Mouse (Mus musculus) heart, postnatal 4 days (tissue): ENCODE results near the gene Scimp. TPM values are rescaled to one million over a fixed set of nuclear protein-coding genes. Genes with fewer than 3 reads are reported as not detected.
"Not testable (repeated sequence)": the region's sequence is repeated elsewhere in the genome, so short reads cannot be mapped to it uniquely, and the experiment has no call there.

Experiments
- DNase-seq: peaks from one replicate; pipeline ENCODE4 v3.0.0; 2021
- microRNA-seq, 2 experiments: library from miRNA; unstranded; fragments of <30 nt; microRNA quantifications; one replicate each; pipeline ENCODE4 v1.2.0; 2021 to 2022
- total RNA-seq, 2 experiments: library from RNA; stranded (reverse); gene quantifications; 2 replicates each; pipeline ENCODE4 v1.2.3; 2021

The Scimp gene
- total RNA-seq, 2 experiments from 2014 or later, result not detected

GRCm38 (mm10) chr11:70763936-70764808 is 48.2 kb downstream of the Scimp start, which contains the start of gene Zfp3:
Zfp3 (plus strand) TSS chr11:70764209.
- DNase-seq, result peak; percentile 82

DNA sequence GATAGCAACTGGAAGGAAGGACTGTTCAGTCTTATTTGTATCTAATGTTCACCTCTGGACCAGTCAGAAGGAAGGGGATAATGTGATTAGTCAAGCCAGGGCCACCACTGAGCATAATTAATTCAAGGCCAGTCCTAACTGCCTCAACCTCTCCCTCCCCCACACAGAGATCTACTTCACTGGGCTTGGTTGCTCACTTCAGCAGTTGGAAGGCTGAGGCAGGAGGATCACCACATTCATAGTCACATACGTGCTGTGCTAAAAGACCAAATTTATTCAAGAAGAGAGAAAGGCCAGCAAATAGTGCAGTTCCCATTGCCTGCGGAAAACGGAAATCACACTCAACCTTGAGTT is 48.8 kb downstream of the Scimp start:
- DNase-seq, result no peak

DNA sequence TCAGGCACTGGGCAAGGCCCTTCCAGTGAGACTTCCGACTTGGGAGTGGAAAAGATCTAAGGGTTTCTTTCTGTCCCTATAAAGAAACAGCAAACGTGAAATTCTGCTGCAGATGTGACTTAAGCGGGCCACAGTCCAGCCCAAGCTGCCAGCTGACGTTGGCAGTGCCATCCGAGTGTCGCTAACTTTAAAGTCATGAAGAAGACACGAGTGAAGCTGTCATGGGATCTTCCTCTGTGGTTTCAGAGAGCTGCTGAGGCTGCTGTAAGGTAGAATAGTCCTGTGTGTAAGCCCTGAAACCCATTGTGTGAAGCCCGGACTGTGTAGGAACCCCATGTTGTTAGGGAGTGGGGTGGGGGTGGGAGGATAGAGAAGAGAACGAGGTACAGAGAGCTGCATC is 49.7 kb downstream of the Scimp start:
- DNase-seq, result no peak

DNA sequence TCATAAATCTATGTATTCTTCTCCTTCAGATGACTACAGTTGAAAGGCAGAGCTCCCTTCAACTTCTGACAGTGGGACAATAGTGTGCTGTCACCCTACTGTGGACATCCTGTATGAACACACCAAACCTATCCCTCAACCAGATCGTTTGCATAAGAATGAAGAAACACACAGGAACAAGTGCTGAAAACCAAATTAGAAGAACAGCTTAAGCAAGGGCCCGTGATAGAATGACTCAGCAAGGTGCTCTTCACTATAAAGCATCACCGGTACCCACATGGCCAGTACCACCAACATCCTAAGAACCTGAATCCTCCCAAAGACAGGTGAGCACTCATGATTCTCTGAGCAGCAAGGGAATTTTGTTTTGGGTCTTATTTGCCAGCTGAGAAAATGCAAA is 51.9 kb downstream of the Scimp start:
- not testable (repeated sequence) for DNase-seq

DNA sequence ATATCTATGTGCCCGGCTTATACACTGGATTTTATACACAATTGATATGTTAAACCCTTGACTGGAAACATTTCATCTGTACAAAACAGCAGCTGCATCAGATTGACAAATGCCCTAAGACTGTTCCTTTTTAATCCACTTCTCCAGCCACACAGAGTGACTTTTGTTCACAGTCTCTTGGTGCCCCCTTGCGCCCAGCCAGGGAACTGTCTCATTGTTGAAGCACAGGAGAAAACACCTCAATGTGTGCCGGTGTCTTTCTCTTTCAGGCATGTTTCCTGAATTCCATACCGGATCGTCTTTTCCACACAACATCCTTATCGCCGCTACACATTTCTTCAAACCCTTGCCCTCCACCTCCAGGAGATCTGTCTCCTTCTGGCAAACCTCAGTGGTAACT is 56.7 kb downstream of the Scimp start:
- peak; percentile 87 for DNase-seq

DNA sequence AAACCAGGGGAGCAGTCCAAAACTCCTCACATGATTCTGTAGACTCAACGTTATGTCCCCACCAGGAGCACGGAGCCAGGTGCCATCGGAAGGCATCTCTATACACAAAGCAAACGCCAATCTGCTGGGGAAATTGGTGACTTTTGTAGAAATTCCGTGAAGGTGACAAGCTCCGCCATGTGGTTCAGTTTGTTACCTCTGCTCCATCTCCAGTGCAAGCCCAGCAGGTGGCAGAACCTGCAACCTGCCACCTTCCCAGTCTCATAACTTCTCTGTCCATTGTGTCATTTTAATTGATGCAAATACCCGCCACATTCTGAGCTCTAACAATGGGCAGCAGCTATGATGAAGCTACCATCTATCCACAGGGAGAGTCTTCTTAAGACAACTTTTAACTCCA is 57.4 kb downstream of the Scimp start:
- no peak for DNase-seq

DNA sequence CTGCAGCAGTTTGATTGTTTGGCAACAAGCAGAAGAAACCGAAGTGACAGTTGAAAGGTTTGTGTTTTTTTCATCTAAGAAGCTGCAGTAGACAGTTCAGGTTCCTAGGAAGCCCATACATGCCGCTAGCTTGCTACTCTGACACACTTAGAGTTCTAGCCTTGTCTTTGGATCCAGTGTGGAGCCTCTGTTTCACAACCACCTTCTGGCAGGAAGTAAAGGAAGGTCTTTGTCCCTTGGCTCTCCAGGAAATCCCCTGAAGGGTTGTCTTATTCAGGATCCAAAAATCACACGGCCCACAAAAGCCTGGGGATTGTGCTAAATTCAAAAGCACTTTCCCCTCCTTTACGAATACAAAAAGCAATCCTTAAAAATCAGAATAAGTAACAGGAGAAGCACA is 57.9 kb downstream of the Scimp start:
- DNase-seq, result no peak

- DNase-seq, result no peak
Measured at GRCm38 (mm10) chr11:70753146-70753545, 59.2 kb downstream of the Scimp start.

DNA sequence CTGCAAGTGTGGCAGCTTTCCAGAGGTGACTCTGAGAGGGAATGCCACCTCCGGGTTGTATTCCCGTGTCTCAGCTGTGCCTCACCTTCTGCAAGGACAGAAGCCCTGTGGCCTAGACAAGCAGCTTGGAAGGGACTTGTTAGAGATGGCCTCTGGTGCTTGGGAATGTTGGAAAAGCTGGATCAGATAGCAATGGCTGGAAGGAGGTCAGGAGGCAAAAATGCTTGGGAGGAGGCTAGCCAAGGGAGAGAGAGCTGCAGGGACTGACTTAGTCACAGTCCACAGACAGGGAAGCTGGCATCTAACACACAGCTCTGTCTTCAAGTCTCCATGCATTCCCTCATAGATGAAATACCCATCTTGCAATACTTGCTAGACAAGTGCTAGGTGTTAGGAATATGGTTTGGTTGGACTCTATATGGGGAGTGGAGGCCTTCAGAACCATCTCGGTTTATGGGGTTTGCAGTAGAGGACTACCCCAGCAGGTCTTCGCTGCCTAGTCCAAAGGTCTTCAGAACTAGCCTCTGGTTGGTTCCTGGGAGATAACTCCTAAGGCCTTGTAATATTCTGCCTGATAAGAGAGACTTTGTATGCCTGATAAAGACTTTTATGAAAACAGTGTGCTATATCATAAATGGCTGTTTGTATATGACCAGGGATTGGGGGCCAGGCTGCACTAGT is 59.9 kb downstream of the Scimp start:
- DNase-seq, result no peak

GRCm38 (mm10) chr11:70747876-70748545 is 64.4 kb downstream of the Scimp start:
- no peak for DNase-seq

DNA sequence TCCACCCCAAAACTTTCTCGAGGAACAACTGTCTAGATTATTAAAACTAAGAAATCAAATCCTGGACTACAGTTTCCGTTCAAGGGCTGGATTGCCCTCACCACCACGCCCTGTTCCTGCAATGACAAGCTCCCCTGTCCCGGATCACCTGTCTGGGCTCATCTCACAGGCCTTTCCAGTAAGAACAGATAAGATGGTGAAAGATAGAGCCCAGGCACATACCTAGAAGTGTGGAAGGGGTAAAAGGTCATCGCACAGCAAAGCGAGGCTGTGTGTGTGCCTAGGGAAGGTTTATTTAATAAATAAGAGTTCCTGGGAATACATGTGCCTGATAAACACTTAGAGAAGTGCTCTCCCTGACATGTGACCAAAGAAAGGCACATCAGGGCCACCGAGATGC is 66.8 kb downstream of the Scimp start:
- DNase-seq, result no peak

DNA sequence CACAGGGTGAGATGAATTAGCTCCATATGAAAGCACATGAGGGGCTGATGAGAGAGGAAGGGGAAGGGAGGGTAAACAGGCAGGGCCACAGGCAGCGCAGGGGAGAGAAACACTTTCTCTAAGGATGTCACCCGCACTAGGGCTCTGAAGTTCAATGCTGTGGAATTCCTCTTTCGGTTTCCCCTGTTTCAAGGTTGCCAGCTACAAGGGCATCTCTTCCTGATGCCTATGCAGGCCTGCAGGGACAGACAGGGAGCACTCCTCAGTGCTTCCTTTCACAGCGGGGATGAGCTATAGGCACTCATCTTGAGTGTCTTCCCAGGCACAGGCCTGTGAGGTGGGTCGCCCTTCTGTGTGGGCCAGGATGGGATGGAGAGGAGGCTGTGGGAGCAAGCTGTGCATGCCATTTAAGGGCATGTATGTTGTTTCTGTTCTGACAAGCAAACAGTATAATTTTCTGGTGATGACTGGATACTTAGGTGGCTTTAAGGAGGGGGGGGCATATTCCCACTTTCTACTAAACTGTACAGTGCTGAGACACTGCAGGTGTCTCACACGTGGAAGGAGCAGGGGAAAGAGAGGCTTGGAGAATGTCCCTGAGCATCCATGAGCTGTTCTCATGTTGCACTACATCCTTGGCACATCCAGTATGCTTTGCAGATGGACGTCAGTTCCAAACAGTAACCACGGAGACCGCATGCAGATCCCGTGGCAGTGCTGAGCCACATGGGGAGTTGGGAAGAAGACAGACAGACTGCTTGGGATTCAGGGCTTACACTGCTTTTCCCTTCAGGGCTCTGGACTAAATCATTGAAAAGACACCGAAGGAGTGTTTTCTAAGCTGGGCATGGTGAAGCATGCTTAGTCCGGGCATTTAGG is 69.6 kb downstream of the Scimp start:
- DNase-seq, result no peak

GRCm38 (mm10) chr11:70742117-70742516 is 70.3 kb downstream of the Scimp start:
- no peak for DNase-seq

- DNase-seq, result no peak
Measured at GRCm38 (mm10) chr11:70741603-70742002, 70.8 kb downstream of the Scimp start.

Small RNA genes lying within 50 kb of the gene (microRNA-seq; reads per million reads assigned to microRNA genes)
- 0 reads per million in 2 experiments for gene Gm22760

Other genes starting within 250 kb of the Scimp start
- 10 to 100 TPM; 38.2 to 42.5 TPM for gene Mink1, start 249.7 kb downstream of the Scimp start, total RNA-seq
- gene 4930544D05Rik, start 196.7 kb downstream of the Scimp start, total RNA-seq, result not detected
- not detected for gene Chrne, start 193.4 kb downstream of the Scimp start, total RNA-seq
- gene Gp1ba, start 173.5 kb downstream of the Scimp start, total RNA-seq, result under 1 TPM; 0.16 to 0.26 TPM
- 10 to 100 TPM; 42.1 to 42.8 TPM for gene Rnf167, start 165.4 kb downstream of the Scimp start, total RNA-seq
- gene Slc25a11, start 165.1 kb downstream of the Scimp start, total RNA-seq, result 100 to 1,000 TPM; 311 to 313 TPM
- 100 to 1,000 TPM; 572 to 580 TPM for gene Pfn1, start 157.9 kb downstream of the Scimp start, total RNA-seq
- 1,000 to 10,000 TPM; 1,339 to 1,391 TPM for gene Eno3, start 155.4 kb downstream of the Scimp start, total RNA-seq
- 10 to 100 TPM; 86.2 to 92.3 TPM for gene Spag7, start 143.2 kb downstream of the Scimp start, total RNA-seq
- 10 to 100 TPM; 22.2 to 23.5 TPM for gene Camta2, start 124.5 kb downstream of the Scimp start, total RNA-seq
- gene Inca1, start 112.4 kb downstream of the Scimp start, total RNA-seq, result 1 to 10 TPM; 1.7 to 2.2 TPM
- 100 to 1,000 TPM; 238 to 241 TPM for gene Kif1c, start 112.0 kb downstream of the Scimp start, total RNA-seq
- 10 to 100 TPM; 11.8 to 12.1 TPM for gene Zfp3, start 48.4 kb downstream of the Scimp start, total RNA-seq
- 10 to 100 TPM; 34.7 to 38.0 TPM for gene Rabep1, start 32.2 kb upstream of the Scimp start, total RNA-seq
- 10 to 100 TPM; 70.1 to 72.2 TPM for gene Nup88, start 157.4 kb upstream of the Scimp start, total RNA-seq
- gene Rpain, start 157.6 kb upstream of the Scimp start, total RNA-seq, result 10 to 100 TPM; 15.0 to 18.5 TPM
- gene C1qbp, start 170.4 kb upstream of the Scimp start, total RNA-seq, result 100 to 1,000 TPM; 233 to 253 TPM
- 10 to 100 TPM; 15.0 to 16.9 TPM for gene Dhx33, start 191.9 kb upstream of the Scimp start, total RNA-seq
- 10 to 100 TPM; 15.2 to 15.3 TPM for gene Mis12, start 207.0 kb upstream of the Scimp start, total RNA-seq
- gene Derl2, start 207.3 kb upstream of the Scimp start, total RNA-seq, result 10 to 100 TPM; 22.2 to 24.9 TPM
- 1 to 10 TPM; 5.2 to 5.6 TPM for gene 6330403K07Rik, start 220.9 kb upstream of the Scimp start, total RNA-seq